Mouse (Mus musculus): ENCODE results near the gene Olfr1453.
"Not testable (repeated sequence)": the region's sequence is repeated elsewhere in the genome, so short reads cannot be mapped to it uniquely, and the experiment has no call there.

Olfr1453 gene

DNA sequence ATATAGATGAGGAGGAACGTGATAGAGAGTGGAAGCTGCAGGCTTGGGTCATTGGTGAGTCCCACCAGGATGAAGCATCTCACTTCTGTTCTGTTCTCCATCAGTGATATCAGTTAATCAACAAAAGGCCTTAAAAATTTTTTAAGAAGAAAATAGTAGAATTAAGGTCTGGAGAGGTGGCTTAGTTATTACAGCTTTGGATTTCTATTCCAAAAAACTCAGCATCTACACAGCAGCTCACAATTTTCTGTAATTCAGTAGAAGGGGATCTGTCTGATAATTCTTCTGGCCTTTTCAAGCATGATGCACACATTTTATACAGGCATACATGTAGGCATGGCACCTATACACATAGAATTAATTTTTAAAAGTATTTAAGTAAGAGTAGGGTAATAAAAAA is at the start of gene Olfr1453:
Gene Olfr1453 (minus strand): TSS at position 101 of the 400 bp plus-strand sequence.
- DNase-seq, result no peak

DNA sequence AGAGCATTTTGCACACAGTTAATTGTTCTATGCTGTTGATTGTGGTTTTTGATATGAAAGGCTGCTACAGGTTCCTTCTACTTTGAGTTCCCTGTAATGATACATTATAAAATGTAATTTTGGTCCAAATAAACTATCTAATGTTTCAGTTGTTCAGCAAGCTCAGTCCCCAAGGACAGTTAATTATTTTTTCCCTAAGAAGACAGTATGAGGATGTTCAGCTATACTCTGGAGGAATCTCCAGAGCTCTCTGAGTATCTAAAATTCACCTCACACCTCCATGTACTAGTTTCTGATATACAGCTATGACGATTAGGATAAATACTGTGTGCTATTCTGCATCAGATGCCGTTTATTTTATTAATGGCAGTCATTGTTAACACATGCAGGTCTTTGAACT is 32.2 kb upstream of the Olfr1453 start, which contains the start of gene Olfr1454:
Gene Olfr1454 (plus strand): TSS at position 301 of the 400 bp plus-strand sequence.
- DNase-seq, result no peak

- DNase-seq, result no peak
Measured at GRCm38 (mm10) chr19:12994714-12995113, 33.4 kb downstream of the Olfr1453 start, which contains the start of gene Olfr1451. Gene Olfr1451, plus strand, starts transcription at chr19:12995014.

DNA sequence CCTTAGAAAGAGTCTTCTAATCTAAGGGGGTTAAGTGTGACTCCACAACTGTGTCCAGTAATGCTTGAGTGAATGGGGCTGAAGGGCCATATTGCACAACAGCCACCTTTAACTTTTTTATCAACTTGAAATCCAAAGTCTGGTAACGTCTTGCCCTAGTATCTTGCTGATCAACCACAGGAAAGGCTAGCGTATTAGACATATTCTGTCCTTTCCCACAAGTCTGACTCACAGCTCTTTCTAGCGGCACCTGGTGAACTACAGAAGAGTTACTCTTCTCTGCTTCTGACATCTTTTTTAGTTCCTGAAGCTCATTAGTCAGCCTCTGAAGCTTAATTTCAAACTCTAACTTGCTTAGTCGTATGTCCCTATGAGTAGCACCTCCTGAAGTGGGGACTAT is 35.8 kb downstream of the Olfr1453 start:
- not testable (repeated sequence) for DNase-seq
